Mouse (Mus musculus): ENCODE data around the gene Ttll7. TPM values are rescaled to one million over a fixed set of nuclear protein-coding genes. Genes with fewer than 3 reads are reported as not detected.

Ttll7 gene
- total RNA-seq, 1 experiment from 2014 or later = not detected

DNA sequence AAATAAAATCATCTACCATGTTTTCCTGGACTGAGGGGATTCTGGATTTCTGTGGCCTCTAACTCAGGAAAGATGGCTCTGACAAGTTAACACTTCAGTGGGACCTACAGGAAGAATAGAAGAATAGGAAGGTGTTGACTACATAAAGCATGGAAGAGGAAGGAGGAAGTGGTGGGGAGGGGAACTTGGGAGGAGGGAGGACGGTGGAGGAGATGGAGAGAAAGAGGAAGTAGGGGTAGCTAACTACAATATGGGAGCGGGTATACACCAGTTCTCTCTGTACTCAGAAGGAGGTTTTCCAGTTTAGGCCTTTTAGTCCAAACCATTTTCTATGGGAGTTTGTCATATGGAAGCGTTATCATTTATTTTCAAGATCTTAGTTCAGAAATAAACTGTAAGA, 112.2 kb downstream of the Ttll7 start:
- no peak for ATAC-seq (replicated peaks; ENCODE audit: insufficient number of reproducible peaks, low FRiP score, low TSS enrichment, poor library complexity, severe bottlenecking)

DNA sequence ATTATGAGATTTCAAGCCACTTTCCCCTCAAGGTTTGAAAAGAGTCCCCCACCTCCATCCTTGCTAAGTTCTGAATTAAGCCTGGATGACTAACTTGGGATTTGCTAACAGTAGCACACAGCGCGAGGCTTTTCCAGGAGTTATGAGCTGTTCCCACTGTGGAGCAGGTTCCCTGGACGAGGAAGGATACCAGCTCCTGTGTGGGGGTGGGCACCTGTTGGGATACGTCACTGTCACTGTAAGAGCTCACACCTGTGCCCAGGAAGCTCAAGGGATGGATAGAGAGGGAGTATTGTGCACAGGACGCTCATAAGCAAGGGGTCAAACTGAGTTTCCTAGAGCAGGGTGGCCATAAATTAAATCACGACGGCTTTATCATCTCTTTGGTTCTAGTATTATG, 115.1 kb downstream of the Ttll7 start:
- ATAC-seq (replicated peaks; ENCODE audit: insufficient number of reproducible peaks, low FRiP score, low TSS enrichment, poor library complexity, severe bottlenecking) = no peak

DNA sequence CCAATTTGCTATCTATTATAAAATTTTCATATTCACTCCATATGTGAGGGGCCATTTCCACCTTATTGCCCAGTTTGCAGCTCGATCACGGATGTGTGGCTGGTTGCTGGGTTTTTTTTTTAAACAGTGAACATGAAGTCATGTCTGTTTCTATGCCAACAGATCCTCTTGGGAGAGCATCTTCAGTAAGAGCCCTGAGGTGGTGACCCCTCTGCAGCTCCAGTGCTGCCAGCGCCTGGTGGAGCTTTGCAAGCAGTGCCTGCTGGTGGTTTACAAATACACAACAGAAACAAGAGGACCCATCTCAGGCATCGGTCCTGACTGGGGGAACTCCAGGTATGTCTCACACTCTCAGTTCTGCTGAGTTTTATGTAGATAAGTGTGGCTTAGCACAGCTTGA, 115.7 kb downstream of the Ttll7 start:
- no peak for ATAC-seq (replicated peaks; ENCODE audit: insufficient number of reproducible peaks, low FRiP score, low TSS enrichment, poor library complexity, severe bottlenecking)

DNA sequence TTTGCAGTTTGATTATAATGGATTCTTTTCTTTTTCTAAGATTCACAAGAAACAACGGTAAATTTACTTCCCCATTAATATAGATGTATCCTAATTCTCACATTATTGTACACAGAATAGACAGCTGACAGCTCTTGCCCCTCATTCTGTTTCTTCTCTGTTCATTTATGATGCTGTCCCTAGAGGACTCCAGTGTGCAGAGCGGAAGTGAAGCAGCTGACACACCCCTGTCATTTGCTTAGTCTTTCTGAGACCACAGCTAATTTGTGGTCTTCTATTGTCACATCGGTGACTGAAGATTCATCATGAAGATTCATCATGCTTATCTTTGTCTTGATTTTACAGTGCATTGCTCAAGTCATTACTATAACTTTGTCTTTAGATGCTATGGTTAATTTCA, 126.1 kb downstream of the Ttll7 start:
- ATAC-seq (replicated peaks; ENCODE audit: insufficient number of reproducible peaks, low FRiP score, low TSS enrichment, poor library complexity, severe bottlenecking) = no peak

DNA sequence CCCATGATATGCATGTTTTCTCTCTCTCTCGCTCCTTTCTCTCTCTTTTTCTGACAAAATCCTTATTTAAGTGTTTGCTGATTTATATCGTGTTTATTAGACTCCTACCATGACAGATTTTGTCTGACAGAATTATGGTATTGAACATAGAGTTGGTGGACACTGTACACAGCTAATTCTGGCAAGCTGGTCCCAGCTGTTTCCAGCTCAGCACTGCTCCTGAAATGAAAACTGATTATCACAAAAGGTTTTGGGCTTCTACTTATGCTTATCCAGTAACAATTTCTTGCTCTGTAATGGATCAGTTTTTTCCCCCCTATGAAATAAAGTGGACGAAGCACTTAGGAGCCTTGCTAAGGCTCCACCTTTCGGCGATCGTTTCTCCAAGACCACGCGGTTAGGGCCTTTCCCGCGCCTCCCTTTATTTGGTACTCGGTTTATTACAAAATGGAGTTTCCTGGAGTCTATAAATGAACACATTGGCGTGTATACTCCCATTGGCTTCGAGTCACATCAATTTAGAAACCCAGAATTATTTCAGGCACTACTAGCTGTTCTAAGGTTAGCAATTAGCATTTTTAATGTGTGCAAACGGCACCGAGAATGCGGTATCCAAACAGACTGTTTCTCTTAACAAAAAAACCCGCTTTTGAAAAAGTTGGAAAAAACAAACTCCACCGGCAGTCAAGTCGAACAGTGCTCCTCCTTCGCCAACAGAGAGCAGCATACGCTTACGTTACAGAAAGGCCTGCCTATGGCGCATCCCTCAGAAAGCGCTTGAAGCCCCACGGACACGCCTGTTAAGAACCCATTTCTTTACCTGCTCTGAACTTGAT, 141.9 kb downstream of the Ttll7 start:
- ATAC-seq (replicated peaks; ENCODE audit: insufficient number of reproducible peaks, low FRiP score, low TSS enrichment, poor library complexity, severe bottlenecking) = no peak

DNA sequence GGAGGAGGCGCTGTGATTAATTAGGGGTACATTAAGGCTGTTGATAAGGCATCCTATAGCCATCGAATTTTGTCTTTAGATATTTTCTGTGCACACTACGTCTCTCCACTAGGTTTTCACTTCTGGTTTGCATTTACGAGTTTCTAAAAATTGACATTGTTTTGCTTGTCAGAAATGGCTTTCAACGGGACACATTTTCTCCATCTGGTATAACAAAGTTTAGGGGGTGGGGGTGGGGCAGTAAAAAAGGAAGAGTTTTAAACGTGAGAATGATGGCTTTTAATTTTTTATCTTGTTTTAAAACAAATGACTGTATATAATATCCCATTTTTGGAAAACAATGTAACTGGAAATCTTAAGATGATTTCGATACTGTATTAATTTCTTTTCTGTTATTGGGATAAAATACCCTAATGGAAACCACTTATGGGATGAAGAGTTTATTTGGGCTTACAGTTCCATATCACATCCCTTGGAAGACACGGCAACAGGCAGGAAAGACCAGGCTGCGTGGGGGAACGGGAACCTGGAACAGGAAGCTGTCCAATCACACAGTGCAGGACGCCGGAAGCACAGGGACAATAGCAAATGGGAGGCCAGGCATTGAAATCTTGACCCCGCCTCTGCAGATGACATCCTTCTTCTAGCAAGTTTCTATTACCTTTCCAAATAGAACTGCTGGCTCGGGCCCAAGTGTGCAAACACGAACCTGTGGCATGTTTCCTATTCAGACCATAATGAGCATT, 142.7 kb downstream of the Ttll7 start:
- ATAC-seq (replicated peaks; ENCODE audit: insufficient number of reproducible peaks, low FRiP score, low TSS enrichment, poor library complexity, severe bottlenecking) = no peak

DNA sequence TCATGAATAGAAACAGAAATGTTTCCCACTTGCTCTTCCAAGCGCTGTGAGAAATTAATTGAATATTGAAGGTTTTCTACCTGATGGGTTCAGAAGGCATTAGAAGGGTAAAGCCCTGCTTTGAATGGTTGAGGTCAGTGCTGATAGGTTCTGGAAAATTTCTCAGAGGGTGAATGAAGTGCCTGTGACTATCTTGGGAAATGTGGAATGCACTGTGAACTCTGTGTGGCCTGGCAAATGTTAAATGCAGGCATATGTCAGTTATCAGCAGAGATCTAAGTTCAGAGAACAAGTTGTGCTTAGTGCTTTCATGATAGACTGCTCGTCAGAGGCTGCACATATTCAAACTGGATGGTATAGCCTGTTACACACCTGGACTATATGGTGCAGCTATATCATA, 147.0 kb downstream of the Ttll7 start:
- no peak for ATAC-seq (replicated peaks; ENCODE audit: insufficient number of reproducible peaks, low FRiP score, low TSS enrichment, poor library complexity, severe bottlenecking)

DNA sequence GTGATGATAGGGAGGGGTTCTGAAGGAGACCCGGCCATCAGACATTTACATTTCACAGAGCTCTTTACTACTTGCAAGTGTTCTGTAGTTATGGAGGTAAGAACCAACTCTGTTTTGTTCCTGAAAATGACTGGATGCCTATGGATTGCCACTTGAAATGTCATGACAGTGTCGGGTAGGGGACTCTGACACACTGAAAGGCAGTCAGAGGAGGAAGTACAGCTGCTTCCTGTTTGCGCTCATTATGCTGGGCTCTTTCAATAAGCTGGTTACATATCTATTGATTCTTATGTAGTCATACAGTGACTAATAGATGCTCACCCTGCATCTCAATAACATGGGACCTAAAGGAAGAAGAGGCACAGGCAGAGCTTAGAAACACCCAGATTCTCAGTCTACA, 148.8 kb downstream of the Ttll7 start:
- ATAC-seq (replicated peaks; ENCODE audit: insufficient number of reproducible peaks, low FRiP score, low TSS enrichment, poor library complexity, severe bottlenecking) = no peak

DNA sequence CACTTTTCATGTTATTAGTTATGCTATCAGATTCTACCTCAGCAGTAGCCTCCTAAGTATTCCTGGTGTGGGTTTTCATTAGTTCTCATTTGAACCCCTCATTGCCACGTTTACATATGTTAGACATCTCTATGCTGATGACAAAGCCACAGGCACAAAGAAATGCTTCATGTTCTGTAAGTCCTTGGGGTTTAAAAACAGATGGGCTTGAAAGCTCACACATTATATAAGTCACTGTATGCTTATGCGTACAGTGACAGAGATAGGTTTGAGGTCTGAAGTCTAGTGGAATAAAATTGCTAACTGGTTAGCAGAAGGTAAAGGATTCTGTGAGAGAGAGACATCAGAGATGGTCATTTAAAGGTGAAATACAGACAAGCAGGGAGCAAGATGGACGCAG, 149.4 kb downstream of the Ttll7 start:
- no peak for ATAC-seq (replicated peaks; ENCODE audit: insufficient number of reproducible peaks, low FRiP score, low TSS enrichment, poor library complexity, severe bottlenecking)

DNA sequence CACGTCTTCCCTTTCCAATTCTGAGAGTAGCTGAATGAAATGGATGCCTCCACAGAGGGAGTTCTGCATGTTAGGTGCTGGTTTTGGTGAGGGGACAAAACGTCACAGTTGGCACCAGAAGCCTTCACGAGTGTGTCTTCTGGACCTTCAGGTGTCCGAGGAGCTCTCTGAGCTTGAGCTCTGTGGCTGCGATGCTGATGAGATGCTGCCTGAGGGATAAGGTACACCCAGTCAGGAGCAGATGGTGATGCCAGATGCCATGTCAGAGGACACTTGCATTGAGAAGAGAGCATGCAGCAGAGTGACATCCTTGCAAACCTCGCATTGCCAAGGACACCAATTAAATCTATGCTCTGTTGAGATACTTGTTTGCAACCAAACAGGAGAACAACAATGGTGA, 164.3 kb downstream of the Ttll7 start:
- ATAC-seq (replicated peaks; ENCODE audit: insufficient number of reproducible peaks, low FRiP score, low TSS enrichment, poor library complexity, severe bottlenecking) = no peak

DNA sequence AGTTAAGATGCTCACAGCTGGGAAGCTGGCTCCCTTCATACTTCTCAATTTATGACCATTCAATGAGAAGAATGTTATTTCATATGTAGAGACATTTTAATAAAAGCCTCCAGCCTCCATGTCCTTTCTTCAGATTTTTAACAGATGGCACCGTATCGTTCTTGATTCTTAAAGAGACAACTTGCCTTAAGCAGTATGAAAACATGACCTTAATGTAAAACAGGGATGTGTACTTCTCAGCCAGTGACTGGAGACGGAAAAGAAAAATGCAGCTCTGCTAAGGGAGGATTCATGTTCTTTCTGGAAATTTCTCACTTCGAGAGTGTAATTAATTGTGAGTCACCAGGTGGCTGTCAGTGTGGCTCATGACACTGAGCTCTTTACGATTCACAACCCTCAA, 167.3 kb downstream of the Ttll7 start:
- no peak for ATAC-seq (replicated peaks; ENCODE audit: insufficient number of reproducible peaks, low FRiP score, low TSS enrichment, poor library complexity, severe bottlenecking)

DNA sequence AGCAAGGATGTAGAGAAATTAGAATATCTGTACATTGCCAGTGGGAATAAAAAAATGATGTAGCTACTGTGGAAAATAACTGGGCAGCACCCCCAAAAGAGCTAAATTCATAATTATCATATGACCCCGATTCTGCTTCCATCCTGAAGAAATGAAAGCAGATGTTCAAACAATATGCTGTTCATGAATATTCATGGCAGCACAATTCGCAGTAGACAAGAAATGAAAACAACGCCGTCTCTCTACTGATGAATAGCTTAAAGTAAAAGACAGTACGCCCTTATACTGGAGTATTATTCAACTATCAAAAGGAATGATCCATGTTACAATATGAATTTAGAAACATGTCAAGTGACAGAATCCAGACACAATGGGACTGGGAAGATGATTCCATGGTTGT, 174.1 kb downstream of the Ttll7 start:
- no peak for ATAC-seq (replicated peaks; ENCODE audit: insufficient number of reproducible peaks, low FRiP score, low TSS enrichment, poor library complexity, severe bottlenecking)

DNA sequence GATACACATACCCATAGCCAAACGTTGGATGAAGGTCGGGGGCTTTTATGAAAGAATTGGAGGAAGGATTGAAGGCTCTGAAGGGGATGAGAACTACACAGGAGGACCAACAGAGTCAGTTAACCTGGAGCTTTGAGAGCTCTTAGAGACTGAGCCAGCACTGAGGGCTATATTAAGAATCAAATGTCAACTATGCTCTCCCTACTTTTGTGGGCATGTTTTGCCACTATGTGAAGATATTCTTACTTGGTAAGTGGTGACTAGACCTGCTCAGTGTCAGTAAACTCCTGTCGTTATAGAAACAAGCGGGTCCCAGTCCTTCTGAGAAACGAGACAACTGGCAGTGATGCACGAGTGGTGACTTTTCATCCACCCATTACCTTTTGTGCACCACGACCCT, 176.2 kb downstream of the Ttll7 start:
- ATAC-seq (replicated peaks; ENCODE audit: insufficient number of reproducible peaks, low FRiP score, low TSS enrichment, poor library complexity, severe bottlenecking) = no peak

DNA sequence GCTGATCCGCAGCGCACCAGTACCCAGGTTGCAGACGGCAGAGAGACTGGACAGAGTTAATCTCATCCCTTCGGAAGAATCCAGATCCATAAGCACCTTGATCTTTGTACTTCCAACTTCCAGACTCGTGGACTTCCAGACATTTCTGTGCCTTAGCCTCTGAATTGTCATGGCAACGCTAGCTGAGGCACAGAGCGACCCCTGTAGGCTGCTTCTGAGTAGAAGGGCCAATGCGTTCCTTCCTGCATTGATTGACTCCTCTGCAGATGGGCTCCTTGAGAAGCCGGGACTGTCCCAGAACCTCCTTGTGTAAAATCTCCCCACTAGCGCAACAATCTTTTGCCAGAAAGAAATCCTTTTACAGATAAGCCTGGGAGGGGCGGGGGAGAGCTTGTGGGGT, 177.6 kb downstream of the Ttll7 start:
- ATAC-seq (replicated peaks; ENCODE audit: insufficient number of reproducible peaks, low FRiP score, low TSS enrichment, poor library complexity, severe bottlenecking) = no peak

DNA sequence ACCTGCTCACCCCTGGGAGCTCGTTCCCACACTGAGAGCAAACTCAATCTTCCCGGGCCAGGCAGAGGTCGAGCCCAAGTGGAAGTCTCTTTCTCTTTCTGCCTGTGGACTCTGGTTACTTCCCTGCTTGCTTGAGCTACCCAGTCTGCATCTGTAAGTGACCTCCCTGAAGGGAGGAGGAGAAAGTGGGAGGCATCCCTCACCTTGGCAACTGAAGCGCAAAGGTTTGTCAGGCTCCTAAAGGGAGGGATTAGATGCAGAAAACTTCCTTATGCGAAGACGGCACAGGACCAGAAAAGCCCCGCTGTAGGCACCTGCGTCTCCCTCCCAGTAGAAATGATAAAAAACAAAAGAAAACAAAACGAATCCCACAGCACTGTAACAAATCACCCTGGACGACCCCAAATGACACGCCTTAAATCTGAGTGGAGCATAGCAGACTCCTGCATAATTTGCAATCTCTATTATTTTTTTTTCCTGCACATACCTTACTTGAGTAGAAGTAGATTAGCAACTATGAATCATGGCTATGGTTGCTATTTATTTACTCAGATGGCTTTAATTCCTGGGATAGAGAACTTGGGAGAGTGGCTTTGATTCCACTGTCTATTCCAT, 178.2 kb downstream of the Ttll7 start:
- no peak for ATAC-seq (replicated peaks; ENCODE audit: insufficient number of reproducible peaks, low FRiP score, low TSS enrichment, poor library complexity, severe bottlenecking)

Other genes with a start within 250 kb of the Ttll7 start
- 0.39 to 4.6 TPM (median 0.48 TPM) in 3 replicates for gene Dnase2b, start 236.8 kb upstream of the Ttll7 start, total RNA-seq (2017)
- gene 4930503B20Rik, start 201.1 kb upstream of the Ttll7 start, total RNA-seq (2017) = 0.19 to 1.6 TPM in 2 of 3 replicates, not detected in the other
- gene Samd13, start 166.8 kb upstream of the Ttll7 start, total RNA-seq (2017) = 0.86 to 3.6 TPM (median 2.4 TPM) in 3 replicates
- 91.4 to 161 TPM (median 99.1 TPM) in 3 replicates for gene Prkacb, start 39.4 kb upstream of the Ttll7 start, total RNA-seq (2017)